Mouse (Mus musculus) hindbrain, postnatal 0 days (tissue): ENCODE measurements around the gene Ntn1. TPM values are rescaled to one million over a fixed set of nuclear protein-coding genes. Genes with fewer than 3 reads are reported as not detected.

Source experiments
- ATAC-seq: fragments of 200-750 bp; cut with Nextera tagmentation; 2 replicates; pipeline ENCODE4 v1.8.0; 2017; ENCODE audit warnings: mild to moderate bottlenecking, moderate TSS enrichment, moderate library complexity
- DNase-seq: peaks from one replicate; pipeline ENCODE4 v3.0.0-alpha.2; 2015; ENCODE audit warnings: low spot score
- H3K27ac ChIP-seq: fragments of 300-500 bp; sonication (generic); 2 replicates; pipeline ENCODE4 v1.5.1; 2014; ENCODE audit warnings: mild to moderate bottlenecking
- H3K27me3 ChIP-seq: fragments of 300-500 bp; sonication (generic); 2 replicates; pipeline ENCODE4 v1.6.1; 2014; ENCODE audit warnings: low read length, mixed read lengths; ENCODE audit not compliant: insufficient read depth
- H3K36me3 ChIP-seq: fragments of 300-500 bp; sonication (generic); 2 replicates; pipeline ENCODE4 v1.6.1; 2014; ENCODE audit warnings: low read length, mixed read lengths; ENCODE audit not compliant: insufficient read depth
- H3K4me1 ChIP-seq: fragments of 300-500 bp; sonication (generic); 2 replicates; pipeline ENCODE4 v1.6.1; 2014; ENCODE audit warnings: antibody characterized with exemption, low read length, mixed read lengths; ENCODE audit not compliant: insufficient read depth
- H3K4me2 ChIP-seq: fragments of 300-500 bp; sonication (generic); 2 replicates; pipeline ENCODE4 v1.6.1; 2014; ENCODE audit warnings: low read depth, mild to moderate bottlenecking, low read length, moderate library complexity, mixed read lengths
- H3K4me3 ChIP-seq: fragments of 300-500 bp; sonication (generic); 2 replicates; pipeline ENCODE4 v1.5.1; 2014; ENCODE audit warnings: low read length
- H3K9ac ChIP-seq: fragments of 300-500 bp; sonication (generic); replicated peaks from 2 replicates; pipeline ENCODE4 v1.6.1; 2014; ENCODE audit warnings: mild to moderate bottlenecking, low read length, moderate library complexity, mixed read lengths
- H3K9me3 ChIP-seq: fragments of 300-500 bp; sonication (generic); 2 replicates; pipeline ENCODE4 v1.6.1; 2016; ENCODE audit warnings: low read length, mixed read lengths
- CTCF ChIP-seq: IDR thresholded peaks from 2 replicates; pipeline ENCODE4 v1.5.1; 2016; ENCODE audit warnings: antibody characterized with exemption, control low read depth, low read depth
- WGBS: fragments of 180-500 bp; shearing (Covaris S2); extraction: QIAGEN DNeasy Blood & Tissue Kit; methylation state at CpG from one replicate; pipeline ENCODE4 v1.1.7; 2014; 5-methylcytosine and 5-hydroxymethylcytosine counted together
- polyA plus RNA-seq: library from polyadenylated mRNA; unstranded; fragments of >200 nt; fragmentation: Nextera tagmentation; extraction: Ambion mirVana; gene quantifications from 2 replicates; pipeline ENCODE4 v1.2.1, GENCODE M21; 2015
- total RNA-seq: library from RNA; depleted of rRNA; stranded (reverse); fragments of >200 nt; gene quantifications from 2 replicates; pipeline ENCODE4 v1.2.3, GENCODE M21; 2014; rRNA removed

Ntn1 gene
- total RNA-seq: 81.7 and 101 TPM in 2 replicates
- 13.8 and 14.3 TPM in 2 replicates for polyA plus RNA-seq

- Histone ChIP-seq H3K27ac (no peak within 1 kb of the TSS), H3K9me3 (no peaks in the 10 kb centered on the region), H3K27me3 (peaks cover 24% of the 10 kb centered on the region), H3K4me3 (peak within 1 kb of the TSS; percentile 51), H3K9ac (peak within 1 kb of the TSS; percentile 46), H3K4me1 (0 out of 2 replicates have a peak, but pooled peaks cover 9% of the 10 kb centered on the region), H3K36me3 (no peaks in the 10 kb centered on the region), H3K4me2 (peak within 1 kb of the TSS; percentile 94)
- ATAC-seq (no peak), DNase-seq (no peak)
- no peak for TF ChIP-seq CTCF
- WGBS: 17% methylated on average over 11 of the region's 11 CpGs
These were observed at the start of gene Ntn1 for GRCm38 (mm10) chr11:68400727-68401219. Gene Ntn1, minus strand, starts transcription at chr11:68400823.

GRCm38 (mm10) chr11:68448356-68448755 lies 47.7 kb upstream of the Ntn1 start:
- H3K9me3 ChIP-seq: no peaks in the 10 kb centered on the region
- 88% methylated on average over 7 of the region's 7 CpGs for WGBS
- no peak for DNase-seq

GRCm38 (mm10) chr11:68447242-68447641 lies 46.6 kb upstream of the Ntn1 start:
- Histone ChIP-seq H3K27ac (no peak overlapping the region), H3K27me3 (no peaks in the 10 kb centered on the region), H3K9ac (no peak overlapping the region), H3K36me3 (no peaks in the 10 kb centered on the region), H3K4me1 (peaks cover 6% of the 10 kb centered on the region; the same call in 1 of the 2 replicates), H3K4me2 (no peak overlapping the region), H3K9me3 (no peaks in the 10 kb centered on the region), H3K4me3 (no peak overlapping the region)
- no peak for DNase-seq
- WGBS: 91% methylated on average over 2 of the region's 2 CpGs
- TF ChIP-seq CTCF: no peak
- no peak for ATAC-seq

More at GRCm38 (mm10) chr11:68448356-68448755, 47.7 kb upstream of the Ntn1 start:
- peaks cover 6% of the 10 kb centered on the region; the same call in 1 of the 2 replicates for H3K4me1 ChIP-seq
- H3K36me3 ChIP-seq: no peaks in the 10 kb centered on the region
- H3K4me3 ChIP-seq: no peak overlapping the region
- ATAC-seq: no peak
- no peak overlapping the region for H3K27ac ChIP-seq
- TF ChIP-seq CTCF: no peak
- no peak overlapping the region for H3K9ac ChIP-seq
- no peaks in the 10 kb centered on the region for H3K27me3 ChIP-seq
- H3K4me2 ChIP-seq: no peak overlapping the region

- ATAC-seq (no peak), DNase-seq (no peak)
- no peak for TF ChIP-seq CTCF
- Histone ChIP-seq H3K27ac (no peak overlapping the region), H3K4me3 (no peak overlapping the region), H3K9ac (no peak overlapping the region), H3K4me1 (peaks cover 6% of the 10 kb centered on the region; the same call in 1 of the 2 replicates), H3K4me2 (no peak overlapping the region), H3K36me3 (no peaks in the 10 kb centered on the region), H3K9me3 (no peaks in the 10 kb centered on the region), H3K27me3 (no peaks in the 10 kb centered on the region)
- WGBS: 95% methylated on average over 4 of the region's 4 CpGs
These were observed 45.9 kb upstream of the Ntn1 start for GRCm38 (mm10) chr11:68446547-68446946.

- 88% methylated on average over 4 of the region's 4 CpGs for WGBS
- H3K9me3 ChIP-seq: no peaks in the 10 kb centered on the region
- no peak for ATAC-seq
- TF ChIP-seq CTCF: no peak
- no peaks in the 10 kb centered on the region for H3K27me3 ChIP-seq
- no peak for DNase-seq
- no peak overlapping the region for H3K9ac ChIP-seq
- H3K4me3 ChIP-seq: no peak overlapping the region
- 0 out of 2 replicates have a peak, but pooled peaks cover 2% of the 10 kb centered on the region for H3K4me1 ChIP-seq
- no peak overlapping the region for H3K27ac ChIP-seq
- H3K4me2 ChIP-seq: no peak overlapping the region
- no peaks in the 10 kb centered on the region for H3K36me3 ChIP-seq
These were observed 45.3 kb upstream of the Ntn1 start for GRCm38 (mm10) chr11:68445901-68446300.

GRCm38 (mm10) chr11:68442983-68443638 lies 42.5 kb upstream of the Ntn1 start:
- H3K36me3 ChIP-seq: no peaks in the 10 kb centered on the region
- no peak overlapping the region for H3K4me2 ChIP-seq
- no peak overlapping the region for H3K4me3 ChIP-seq
- no peaks in the 10 kb centered on the region for H3K9me3 ChIP-seq
- TF ChIP-seq CTCF: no peak
- 77% methylated on average over 12 of the region's 12 CpGs for WGBS
- no peaks in the 10 kb centered on the region for H3K27me3 ChIP-seq
- no peaks in the 10 kb centered on the region for H3K4me1 ChIP-seq
- ATAC-seq (no peak), DNase-seq (no peak)
- no peak overlapping the region for H3K27ac ChIP-seq
- H3K9ac ChIP-seq: no peak overlapping the region

- Histone ChIP-seq H3K9me3 (no peaks in the 10 kb centered on the region), H3K4me2 (no peak overlapping the region), H3K27me3 (no peaks in the 10 kb centered on the region), H3K4me3 (no peak overlapping the region), H3K27ac (no peak overlapping the region), H3K4me1 (no peaks in the 10 kb centered on the region), H3K9ac (no peak overlapping the region), H3K36me3 (no peaks in the 10 kb centered on the region)
- no peak for TF ChIP-seq CTCF
- ATAC-seq (no peak), DNase-seq (no peak)
- 89% methylated on average over 8 of the region's 8 CpGs for WGBS
These were observed 41.7 kb upstream of the Ntn1 start for GRCm38 (mm10) chr11:68442346-68442745.
